Mouse (Mus musculus) testis, postnatal 14 days (tissue): ENCODE measurements around the gene Ripor1.

Source experiments
- DNase-seq: peaks from one replicate; pipeline ENCODE4 v3.0.0; 2021; ENCODE audit warnings: low spot score

Ripor1 gene

GRCm38 (mm10) chr8:105606189-105607023 is 1.4 kb downstream of the Ripor1 start:
- peak; percentile 73 for DNase-seq

GRCm38 (mm10) chr8:105607062-105607461 is 2.0 kb downstream of the Ripor1 start:
- DNase-seq = no peak

- no peak for DNase-seq
Observed at GRCm38 (mm10) chr8:105607684-105608083, 2.6 kb downstream of the Ripor1 start.

- no peak for DNase-seq
Observed at GRCm38 (mm10) chr8:105609355-105609754, 4.3 kb downstream of the Ripor1 start.

GRCm38 (mm10) chr8:105609771-105610170 is 4.7 kb downstream of the Ripor1 start:
- no peak for DNase-seq

- no peak for DNase-seq
Observed at GRCm38 (mm10) chr8:105611836-105612235, 6.8 kb downstream of the Ripor1 start.

GRCm38 (mm10) chr8:105613037-105613436 is 8.0 kb downstream of the Ripor1 start:
- DNase-seq = no peak

- peak; percentile 62 for DNase-seq
Observed at GRCm38 (mm10) chr8:105613830-105614511, 8.9 kb downstream of the Ripor1 start.

- DNase-seq = no peak
Observed at GRCm38 (mm10) chr8:105615942-105616341, 10.9 kb downstream of the Ripor1 start.

- no peak for DNase-seq
Observed at GRCm38 (mm10) chr8:105617451-105618278, 12.6 kb downstream of the Ripor1 start.

GRCm38 (mm10) chr8:105618279-105618634 is 13.2 kb downstream of the Ripor1 start:
- DNase-seq = no peak

GRCm38 (mm10) chr8:105618892-105619591 is 14.0 kb downstream of the Ripor1 start:
- DNase-seq = no peak

GRCm38 (mm10) chr8:105620211-105620610 is 15.2 kb downstream of the Ripor1 start:
- no peak for DNase-seq

- no peak for DNase-seq
Observed at GRCm38 (mm10) chr8:105620946-105621720, 16.1 kb downstream of the Ripor1 start.

GRCm38 (mm10) chr8:105621841-105622240 is 16.8 kb downstream of the Ripor1 start:
- no peak for DNase-seq

- peak; percentile 86 for DNase-seq
Observed at GRCm38 (mm10) chr8:105622421-105622920, 17.4 kb downstream of the Ripor1 start.

GRCm38 (mm10) chr8:105623118-105623517 is 18.1 kb downstream of the Ripor1 start:
- no peak for DNase-seq

- no peak for DNase-seq
Observed at GRCm38 (mm10) chr8:105623679-105624245, 18.7 kb downstream of the Ripor1 start.

- DNase-seq = no peak
Observed at GRCm38 (mm10) chr8:105624401-105624800, 19.3 kb downstream of the Ripor1 start.

- no peak for DNase-seq
Observed at GRCm38 (mm10) chr8:105624831-105625230, 19.8 kb downstream of the Ripor1 start.

- DNase-seq = no peak
Observed at GRCm38 (mm10) chr8:105626086-105626485, 21.0 kb downstream of the Ripor1 start.
